Mouse (Mus musculus) spleen, adult 12 weeks (tissue): Measurements from ENCODE around the gene Gmeb2.
A peak's percentile ranks its signal among the peaks of the same experiment; 100 is the strongest.

Experiments used
- DNase-seq: peaks from one replicate; pipeline ENCODE4 v3.0.0; 2022; ENCODE audit warnings: low spot score

Gene Gmeb2

GRCm38 (mm10) chr2:181274639-181275038 is 13.2 kb downstream of the Gmeb2 start:
- DNase-seq, result no peak

DNA sequence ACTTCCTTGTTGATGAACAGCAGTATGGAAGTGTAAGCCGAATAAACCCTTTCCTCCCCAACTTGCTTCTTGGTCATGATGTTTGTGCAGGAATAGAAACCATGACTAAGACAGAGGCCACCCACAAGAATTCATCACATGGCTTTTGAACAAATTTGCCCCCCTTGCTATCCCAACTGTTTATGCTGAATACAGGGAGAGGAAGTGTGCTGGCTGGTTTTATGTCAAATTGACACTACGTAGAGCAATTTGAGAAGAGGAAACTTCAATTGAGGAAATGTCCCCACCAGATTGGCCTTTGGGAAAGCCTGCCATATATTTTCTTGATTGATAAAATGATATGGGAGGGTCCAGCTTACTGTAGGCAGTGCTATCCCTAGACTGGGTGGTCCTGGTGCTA is 14.0 kb downstream of the Gmeb2 start:
- no peak for DNase-seq

DNA sequence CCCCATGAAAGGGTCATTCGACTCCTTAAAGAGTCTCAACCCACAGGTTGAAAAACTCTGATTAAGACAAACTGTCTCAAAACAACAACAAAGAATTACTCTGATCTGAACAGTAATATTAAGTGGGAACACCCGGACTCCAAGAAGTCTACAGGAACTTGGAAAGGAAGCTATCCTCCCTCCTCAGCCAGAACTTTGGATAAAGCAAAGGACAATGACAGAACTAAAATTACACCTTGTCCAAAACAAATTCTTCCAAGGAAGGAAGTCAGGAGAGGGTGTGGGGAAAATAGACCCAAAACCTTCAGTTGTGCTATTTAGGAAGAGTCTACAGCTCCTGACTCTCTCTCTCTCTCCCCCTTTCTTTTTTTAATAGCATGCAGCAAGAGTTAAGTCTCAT is 15.7 kb downstream of the Gmeb2 start:
- no peak for DNase-seq

- no peak for DNase-seq
Measured at GRCm38 (mm10) chr2:181266839-181267238, 21.0 kb downstream of the Gmeb2 start.

- DNase-seq, result no peak
Measured at GRCm38 (mm10) chr2:181253248-181253647, 34.6 kb downstream of the Gmeb2 start.

GRCm38 (mm10) chr2:181251841-181252240 is 36.0 kb downstream of the Gmeb2 start:
- DNase-seq, result no peak

DNA sequence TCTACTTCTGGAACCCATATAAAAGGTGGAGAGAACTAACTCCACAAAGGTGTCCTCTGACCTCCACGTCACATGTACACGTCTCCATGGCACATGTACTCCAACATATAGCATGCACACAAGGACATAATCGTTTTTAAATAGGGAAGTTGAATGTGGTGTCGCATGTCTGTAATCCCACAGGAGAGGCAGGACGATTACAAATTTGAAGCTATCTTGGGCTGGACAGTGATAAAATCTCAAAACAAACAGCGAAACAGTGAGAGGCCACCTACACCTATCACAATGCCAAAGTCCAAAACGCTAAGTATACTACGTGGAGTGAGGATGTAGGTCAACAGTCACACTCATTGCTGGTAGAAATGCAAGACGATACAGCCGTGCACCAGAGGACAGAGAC is 38.6 kb downstream of the Gmeb2 start:
- no peak for DNase-seq

DNA sequence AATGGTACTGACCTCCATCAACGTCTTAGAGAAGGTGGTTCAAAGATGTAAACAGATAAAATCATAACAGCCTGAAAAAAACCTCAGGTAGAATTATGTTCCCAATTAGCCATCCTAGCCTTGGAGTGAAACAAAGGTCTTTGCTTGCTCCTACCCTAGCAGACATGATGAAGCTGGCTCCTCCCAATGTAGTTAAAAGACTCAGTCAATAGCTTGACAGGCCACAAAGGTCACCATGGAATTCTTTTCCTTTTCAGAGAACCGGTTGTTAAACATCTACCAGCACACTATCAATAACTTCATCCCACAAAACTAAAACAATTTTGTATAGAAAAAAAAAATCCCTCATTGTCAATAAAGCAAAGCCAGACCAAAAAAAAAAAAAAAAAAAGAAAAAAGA is 42.8 kb downstream of the Gmeb2 start:
- DNase-seq, result no peak

DNA sequence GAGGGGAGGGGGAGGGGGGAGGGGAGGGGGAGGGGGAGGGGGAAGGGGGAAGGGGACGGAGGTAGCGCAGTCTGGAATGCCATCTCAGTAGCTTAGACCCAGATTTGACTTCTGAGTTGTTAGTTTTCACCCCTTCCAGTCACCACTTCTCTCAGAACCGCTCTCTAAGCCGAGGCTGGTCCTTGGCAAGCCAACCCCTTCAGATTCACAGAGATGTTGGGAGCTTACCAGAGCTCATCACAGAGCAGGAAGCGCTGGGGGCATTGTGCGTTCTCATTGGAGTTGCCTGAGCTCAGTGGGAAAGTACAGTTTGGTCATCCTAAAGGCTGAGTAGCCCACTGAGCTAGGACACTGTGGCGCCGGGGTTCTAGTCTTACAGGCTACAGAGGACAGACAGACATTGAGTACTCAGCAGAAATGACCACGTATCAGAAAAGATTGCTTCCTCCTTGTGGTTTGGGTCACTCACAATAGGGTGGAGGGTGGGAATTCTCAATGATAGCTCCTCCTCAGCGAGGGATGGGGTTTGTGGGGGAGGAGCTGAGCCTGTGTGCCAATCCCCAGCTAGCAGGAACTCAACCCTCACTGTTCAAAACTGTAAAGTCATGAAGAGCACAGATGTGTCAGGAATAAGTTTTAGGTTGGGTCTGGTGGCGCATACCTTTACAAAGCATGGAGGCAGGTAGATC is 44.0 kb downstream of the Gmeb2 start:
- DNase-seq, result no peak

GRCm38 (mm10) chr2:181242314-181242665 is 45.5 kb downstream of the Gmeb2 start:
- DNase-seq, result no peak

- DNase-seq, result peak; percentile 60
Measured at GRCm38 (mm10) chr2:181241602-181242313, 46.1 kb downstream of the Gmeb2 start, which contains the start of gene Helz2. Gene Helz2 (minus strand): TSS chr2:181242027.

- DNase-seq, result no peak
Measured at GRCm38 (mm10) chr2:181240806-181241440, 46.9 kb downstream of the Gmeb2 start.

GRCm38 (mm10) chr2:181239261-181239660 is 48.6 kb downstream of the Gmeb2 start:
- DNase-seq, result no peak

- no peak for DNase-seq
Measured at GRCm38 (mm10) chr2:181238861-181239260, 49.0 kb downstream of the Gmeb2 start.

DNA sequence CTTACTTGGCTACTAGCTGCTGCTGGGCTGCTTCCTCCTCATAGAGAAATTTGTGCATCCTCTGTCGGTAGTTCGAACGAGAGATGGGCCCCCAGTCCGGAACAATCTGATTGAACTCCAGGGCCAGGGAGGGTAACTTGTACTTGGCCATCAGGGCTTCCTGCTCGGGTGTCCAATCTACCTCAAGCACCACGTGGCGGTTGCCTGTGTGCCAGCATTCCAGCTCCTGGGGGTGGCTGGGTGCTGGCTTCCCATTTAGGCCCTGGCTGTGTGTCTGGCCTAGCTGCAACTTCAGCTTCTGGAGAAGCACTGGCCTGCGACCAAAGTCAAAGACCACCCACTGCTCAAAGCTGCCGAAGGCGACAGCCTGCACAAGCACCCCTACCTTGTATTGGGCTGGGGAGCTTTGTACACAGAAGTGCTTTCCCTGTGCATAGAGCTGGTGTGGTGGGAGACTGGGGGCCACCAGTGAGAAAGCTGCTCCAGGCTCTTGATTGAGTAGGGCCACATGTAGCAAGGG is 49.7 kb downstream of the Gmeb2 start:
- DNase-seq, result no peak

DNA sequence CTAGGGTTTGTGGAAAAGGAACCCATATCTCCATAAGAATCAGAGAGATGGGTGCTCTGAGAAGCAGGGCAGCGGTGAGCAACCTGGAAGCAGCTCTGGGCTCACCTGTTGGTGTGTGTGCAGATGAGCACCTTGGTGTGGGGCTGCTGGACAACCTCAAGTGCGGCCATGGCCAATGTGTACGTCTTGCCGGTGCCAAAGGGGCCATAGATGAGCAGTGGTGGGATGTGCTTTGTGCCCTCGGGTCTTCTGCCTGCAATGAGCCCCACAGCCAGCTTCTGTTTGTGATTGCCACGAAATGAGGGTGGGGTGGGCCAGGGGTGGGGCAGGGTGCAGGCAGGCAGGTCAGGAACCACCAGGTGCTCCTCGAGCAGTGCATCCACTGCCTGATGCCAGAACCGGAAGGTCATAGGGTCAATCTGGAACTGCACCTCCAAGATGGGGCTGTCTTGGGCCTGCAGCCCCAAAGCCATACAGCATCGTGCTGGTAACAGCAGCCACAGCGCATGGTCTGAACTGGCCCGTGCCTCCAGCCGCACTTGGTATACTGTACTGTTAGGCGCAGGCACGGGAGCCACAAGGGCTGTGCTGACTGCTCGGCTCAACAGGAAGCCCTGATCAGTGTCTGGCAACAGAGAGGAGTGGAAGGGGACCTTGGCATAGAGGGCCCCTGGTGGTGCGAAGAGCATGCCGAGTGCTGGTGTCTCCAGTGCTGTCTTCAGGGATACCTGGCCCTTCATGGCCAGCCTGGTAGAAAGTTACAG is 50.4 kb downstream of the Gmeb2 start:
- DNase-seq, result no peak

- DNase-seq, result no peak
Measured at GRCm38 (mm10) chr2:181235681-181236566, 51.9 kb downstream of the Gmeb2 start.

- no peak for DNase-seq
Measured at GRCm38 (mm10) chr2:181234680-181235079, 53.2 kb downstream of the Gmeb2 start.

- no peak for DNase-seq
Measured at GRCm38 (mm10) chr2:181233443-181233842, 54.4 kb downstream of the Gmeb2 start.

DNA sequence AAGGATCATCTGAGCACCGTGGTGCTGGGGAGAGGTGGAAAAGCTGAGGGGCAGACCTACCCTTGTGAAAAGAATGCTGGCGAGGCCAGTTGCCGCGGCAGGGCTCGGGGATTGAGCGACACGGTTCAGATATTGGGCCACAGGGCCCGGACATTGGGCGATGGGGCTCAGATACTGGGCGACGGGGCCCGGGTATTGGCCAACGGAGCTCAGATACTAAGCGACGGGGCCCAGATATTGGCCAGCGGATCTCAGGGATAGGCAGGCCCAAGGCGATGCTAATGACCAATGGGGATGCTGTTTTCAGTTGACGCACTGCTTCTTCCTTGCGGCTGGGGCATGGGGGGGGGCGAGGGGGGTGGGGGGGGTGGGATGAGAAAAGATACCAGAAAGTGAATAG is 56.7 kb downstream of the Gmeb2 start:
- DNase-seq, result no peak

GRCm38 (mm10) chr2:181228335-181228734 is 59.5 kb downstream of the Gmeb2 start:
- no peak for DNase-seq
